Mouse (Mus musculus) heart, embryonic 13.5 days (tissue): Measurements from ENCODE around the gene Apof. TPM values are rescaled to one million over a fixed set of nuclear protein-coding genes. Genes with fewer than 3 reads are reported as not detected.

Source experiments
- ATAC-seq: fragments of 200-750 bp; cut with Nextera tagmentation; 2 replicates; pipeline ENCODE4 v1.8.0; 2017; ENCODE audit warnings: moderate TSS enrichment; ENCODE audit not compliant: insufficient number of reproducible peaks, low FRiP score, low TSS enrichment; ENCODE audit errors: extremely low read depth
- H3K27ac ChIP-seq: fragments of 300-500 bp; sonication (generic); replicated peaks from 2 replicates; pipeline ENCODE4 v1.5.1; 2015; ENCODE audit warnings: moderate library complexity, mild to moderate bottlenecking, inconsistent platforms
- H3K27me3 ChIP-seq: fragments of 300-500 bp; sonication (generic); replicated peaks from 2 replicates; pipeline ENCODE4 v1.6.1; 2015; ENCODE audit warnings: mild to moderate bottlenecking, inconsistent platforms
- H3K36me3 ChIP-seq: fragments of 300-500 bp; sonication (generic); 2 replicates; pipeline ENCODE4 v1.6.1; 2015; ENCODE audit warnings: mild to moderate bottlenecking, inconsistent platforms
- H3K4me1 ChIP-seq: fragments of 300-500 bp; sonication (generic); 2 replicates; pipeline ENCODE4 v1.6.1; 2015; ENCODE audit warnings: inconsistent platforms
- H3K4me2 ChIP-seq: fragments of 300-500 bp; sonication (generic); 2 replicates; pipeline ENCODE4 v1.6.1; 2015; ENCODE audit warnings: inconsistent platforms, mild to moderate bottlenecking, moderate library complexity
- H3K4me3 ChIP-seq: fragments of 300-500 bp; sonication (generic); 2 replicates; pipeline ENCODE4 v1.5.1; 2015; ENCODE audit warnings: moderate library complexity, mild to moderate bottlenecking, inconsistent platforms
- H3K9ac ChIP-seq: fragments of 300-500 bp; sonication (generic); 2 replicates; pipeline ENCODE4 v1.6.1; 2015; ENCODE audit warnings: inconsistent platforms, mild to moderate bottlenecking, moderate library complexity
- H3K9me3 ChIP-seq: fragments of 300-500 bp; sonication (generic); 2 replicates; pipeline ENCODE4 v1.6.1; 2016; ENCODE audit warnings: inconsistent platforms
- WGBS: fragments of 180-500 bp; shearing (Covaris S2); methylation state at CpG from one replicate; pipeline ENCODE4 v1.1.7; 2015; ENCODE audit warnings: mixed read lengths; 5-methylcytosine and 5-hydroxymethylcytosine counted together
- polyA plus RNA-seq: library from polyadenylated mRNA; unstranded; fragments of >200 nt; fragmentation: Nextera tagmentation; extraction: Ambion mirVana; gene quantifications from 2 replicates; pipeline ENCODE4 v1.2.1, GENCODE M21; 2015

The Apof gene
- 0.27 and 1.7 TPM in 2 replicates for polyA plus RNA-seq

- no peak within 1 kb of the TSS for H3K9ac ChIP-seq
- no peak within 1 kb of the TSS for H3K27ac ChIP-seq
- H3K4me1 ChIP-seq = peaks cover 13% of the 10 kb centered on the region
- no peak within 1 kb of the TSS for H3K4me2 ChIP-seq
- H3K4me3 ChIP-seq = no peak within 1 kb of the TSS
- no peaks in the 10 kb centered on the region for H3K9me3 ChIP-seq
- ATAC-seq = no peak
- H3K27me3 ChIP-seq = no peaks in the 10 kb centered on the region
- 60% methylated on average over 6 of the region's 6 CpGs for WGBS
- H3K36me3 ChIP-seq = no peaks in the 10 kb centered on the region
Measured at GRCm38 (mm10) chr10:128268371-128268770, at the start of gene Apof. TSS of gene Apof (plus strand) at chr10:128268671.

GRCm38 (mm10) chr10:128221533-128222286 is 46.8 kb upstream of the Apof start:
- no peak overlapping the region for H3K4me2 ChIP-seq
- H3K9me3 ChIP-seq = no peaks in the 10 kb centered on the region
- no peak for ATAC-seq
- H3K27ac ChIP-seq = no peak overlapping the region
- H3K9ac ChIP-seq = no peak overlapping the region
- H3K4me1 ChIP-seq = peaks cover 7% of the 10 kb centered on the region; the same call in 1 of the 2 replicates
- H3K4me3 ChIP-seq = no peak overlapping the region
- H3K27me3 ChIP-seq = no peaks in the 10 kb centered on the region
- WGBS = 56% methylated on average over 16 of the region's 16 CpGs
- no peaks in the 10 kb centered on the region for H3K36me3 ChIP-seq

- WGBS = 46% methylated on average over 5 of the region's 5 CpGs
- no peak overlapping the region for H3K4me2 ChIP-seq
Measured at GRCm38 (mm10) chr10:128225064-128225463, 43.4 kb upstream of the Apof start.

GRCm38 (mm10) chr10:128225538-128225937 is 42.9 kb upstream of the Apof start, which contains the start of gene Mip:
TSS of gene Mip (plus strand) at chr10:128225838.
- no peak within 1 kb of the TSS for H3K4me3 ChIP-seq
- ATAC-seq = no peak
- H3K4me1 ChIP-seq = peaks cover 11% of the 10 kb centered on the region; the same call in 1 of the 2 replicates
- WGBS = 42% methylated on average over 4 of the region's 4 CpGs
- no peaks in the 10 kb centered on the region for H3K36me3 ChIP-seq
- no peak within 1 kb of the TSS for H3K27ac ChIP-seq
- no peak within 1 kb of the TSS for H3K4me2 ChIP-seq
- no peaks in the 10 kb centered on the region for H3K9me3 ChIP-seq
- H3K9ac ChIP-seq = no peak within 1 kb of the TSS
- no peaks in the 10 kb centered on the region for H3K27me3 ChIP-seq

More at GRCm38 (mm10) chr10:128225064-128225463, 43.4 kb upstream of the Apof start:
- H3K9me3 ChIP-seq = no peaks in the 10 kb centered on the region
- H3K4me1 ChIP-seq = peaks cover 11% of the 10 kb centered on the region; the same call in 1 of the 2 replicates
- no peaks in the 10 kb centered on the region for H3K27me3 ChIP-seq
- no peak overlapping the region for H3K4me3 ChIP-seq
- no peak for ATAC-seq
- no peak overlapping the region for H3K27ac ChIP-seq
- H3K36me3 ChIP-seq = no peaks in the 10 kb centered on the region
- H3K9ac ChIP-seq = no peak overlapping the region

GRCm38 (mm10) chr10:128227592-128227991 is 40.9 kb upstream of the Apof start:
- H3K4me3 ChIP-seq = no peak overlapping the region
- 70% methylated on average over 9 of the region's 9 CpGs for WGBS
- no peaks in the 10 kb centered on the region for H3K9me3 ChIP-seq
- no peaks in the 10 kb centered on the region for H3K36me3 ChIP-seq
- no peak overlapping the region for H3K4me2 ChIP-seq
- ATAC-seq = no peak
- H3K9ac ChIP-seq = 0 out of 2 replicates have a peak overlapping the region, but pooled peaks have one; percentile 19
- H3K27ac ChIP-seq = no peak overlapping the region
- no peaks in the 10 kb centered on the region for H3K27me3 ChIP-seq
- peaks cover 19% of the 10 kb centered on the region for H3K4me1 ChIP-seq

GRCm38 (mm10) chr10:128228009-128228408 is 40.5 kb upstream of the Apof start:
- ATAC-seq = no peak
- Histone ChIP-seq H3K4me1 (peaks cover 23% of the 10 kb centered on the region), H3K9ac (no peak overlapping the region), H3K27me3 (no peaks in the 10 kb centered on the region), H3K36me3 (no peaks in the 10 kb centered on the region), H3K4me3 (no peak overlapping the region), H3K9me3 (no peaks in the 10 kb centered on the region), H3K27ac (no peak overlapping the region), H3K4me2 (no peak overlapping the region)
- WGBS = 84% methylated on average over 8 of the region's 8 CpGs

GRCm38 (mm10) chr10:128230582-128230981 is 37.9 kb upstream of the Apof start:
- WGBS = 77% methylated on average over 12 of the region's 12 CpGs
- Histone ChIP-seq H3K27me3 (no peaks in the 10 kb centered on the region), H3K9ac (0 out of 2 replicates have a peak overlapping the region, but pooled peaks have one; percentile 92), H3K4me2 (no peak overlapping the region), H3K27ac (no peak overlapping the region), H3K4me1 (peaks cover 21% of the 10 kb centered on the region), H3K36me3 (peaks cover 11% of the 10 kb centered on the region; the same call in 1 of the 2 replicates), H3K4me3 (no peak overlapping the region), H3K9me3 (no peaks in the 10 kb centered on the region)
- no peak for ATAC-seq

GRCm38 (mm10) chr10:128231146-128231545 is 37.3 kb upstream of the Apof start:
- no peak for ATAC-seq
- WGBS = 22% methylated on average over 5 of the region's 5 CpGs

GRCm38 (mm10) chr10:128231697-128232419 is 36.6 kb upstream of the Apof start, which contains the start of gene Timeless:
TSS of gene Timeless (plus strand) at chr10:128232065.
- peak; percentile 87 for ATAC-seq
- peak within 1 kb of the TSS; percentile 75 for H3K4me3 ChIP-seq
- H3K36me3 ChIP-seq = peaks cover 11% of the 10 kb centered on the region; the same call in 1 of the 2 replicates
- WGBS = under 1% methylated on average over 52 of the region's 58 CpGs
- H3K9me3 ChIP-seq = no peaks in the 10 kb centered on the region
- peak within 1 kb of the TSS; percentile 95 for H3K27ac ChIP-seq
- H3K27me3 ChIP-seq = no peaks in the 10 kb centered on the region
- H3K4me2 ChIP-seq = peak within 1 kb of the TSS; percentile 91
- peak within 1 kb of the TSS; percentile 92 for H3K9ac ChIP-seq
- H3K4me1 ChIP-seq = peaks cover 21% of the 10 kb centered on the region

More at GRCm38 (mm10) chr10:128231146-128231545, 37.3 kb upstream of the Apof start:
- Histone ChIP-seq H3K9ac (peak overlapping the region; percentile 92), H3K4me3 (peak overlapping the region; percentile 75), H3K27me3 (no peaks in the 10 kb centered on the region), H3K4me1 (peaks cover 21% of the 10 kb centered on the region), H3K4me2 (peak overlapping the region; percentile 91), H3K9me3 (no peaks in the 10 kb centered on the region), H3K27ac (peak overlapping the region; percentile 95), H3K36me3 (peaks cover 11% of the 10 kb centered on the region; the same call in 1 of the 2 replicates)

- peak; percentile 31; the same call in 1 of the 2 replicates for ATAC-seq
- no peaks in the 10 kb centered on the region for H3K27me3 ChIP-seq
- H3K4me1 ChIP-seq = peaks cover 22% of the 10 kb centered on the region
- WGBS = under 1% methylated on average over 14 of the region's 14 CpGs
- H3K36me3 ChIP-seq = peaks cover 11% of the 10 kb centered on the region; the same call in 1 of the 2 replicates
- peak overlapping the region; percentile 95 for H3K27ac ChIP-seq
- H3K9me3 ChIP-seq = no peaks in the 10 kb centered on the region
- H3K4me3 ChIP-seq = peak overlapping the region; percentile 75
- H3K9ac ChIP-seq = peak overlapping the region; percentile 92
- peak overlapping the region; percentile 91 for H3K4me2 ChIP-seq
Measured at GRCm38 (mm10) chr10:128232420-128232985, 36.0 kb upstream of the Apof start.

- ATAC-seq = no peak
- peaks cover 29% of the 10 kb centered on the region for H3K36me3 ChIP-seq
- no peak overlapping the region for H3K4me3 ChIP-seq
- no peaks in the 10 kb centered on the region for H3K9me3 ChIP-seq
- no peak overlapping the region for H3K9ac ChIP-seq
- 78% methylated on average over 4 of the region's 4 CpGs for WGBS
- H3K4me1 ChIP-seq = peaks cover 16% of the 10 kb centered on the region
- H3K4me2 ChIP-seq = no peak overlapping the region
- H3K27ac ChIP-seq = no peak overlapping the region
- H3K27me3 ChIP-seq = no peaks in the 10 kb centered on the region
Measured at GRCm38 (mm10) chr10:128236321-128236720, 32.1 kb upstream of the Apof start.
